Mouse (Mus musculus): ENCODE results near the gene Sccpdh.

DNA sequence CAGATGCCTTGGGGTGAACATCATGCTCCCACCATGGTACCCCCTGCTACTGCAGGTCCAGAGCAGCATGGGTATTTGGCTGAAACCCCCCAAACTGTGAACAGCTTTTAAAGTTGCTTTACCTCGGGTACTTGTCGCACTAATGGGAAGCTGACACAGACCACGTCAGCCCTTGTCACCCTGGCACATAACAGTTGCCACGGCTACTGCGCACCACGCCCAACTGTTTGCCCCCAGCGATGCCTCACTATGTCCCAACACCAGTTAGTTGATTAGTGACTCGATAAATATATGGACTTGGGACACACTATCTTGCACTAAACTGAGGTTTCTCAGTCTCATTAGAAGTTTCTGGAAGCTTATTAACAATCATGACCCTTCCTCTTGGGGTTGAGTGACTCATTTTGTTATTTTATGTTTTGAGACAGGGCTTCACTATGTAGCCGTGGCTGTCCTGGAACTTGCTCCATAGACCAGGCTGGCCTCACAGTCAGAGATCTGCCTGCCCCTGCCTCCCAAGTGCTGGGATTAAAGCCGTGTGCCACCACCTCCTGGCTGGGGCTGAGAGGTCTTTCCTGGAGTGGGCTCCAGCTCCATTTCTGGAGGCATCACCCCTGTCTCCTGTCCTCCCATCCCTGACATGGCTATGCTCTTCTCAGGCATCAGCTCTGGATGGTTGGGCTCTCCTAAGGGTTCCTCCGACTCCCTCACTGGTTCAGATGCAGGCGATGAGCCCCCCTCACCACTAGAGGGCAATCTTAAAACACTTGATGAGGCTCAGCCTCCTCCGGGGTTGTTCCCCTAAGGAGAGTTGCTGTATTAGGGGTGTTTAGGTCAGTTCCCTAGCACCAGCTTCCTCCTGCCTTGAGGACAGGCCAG is 22.7 kb upstream of the Sccpdh start:
- TF ChIP-seq POLR2A (IDR thresholded peaks at IDR 0.05; ENCODE audit: low read depth, low read length) (no peak), CTCF (IDR thresholded peaks at IDR 0.05; ENCODE audit: extremely low read depth, insufficient read depth, insufficient read length, insufficient replicate concordance) (peak; percentile 83; the same call in 1 of the 2 replicates)

Data from spleen, adult 2 months (tissue).